Mouse (Mus musculus): ENCODE data around the gene Ttll10.

Gene Ttll10

DNA sequence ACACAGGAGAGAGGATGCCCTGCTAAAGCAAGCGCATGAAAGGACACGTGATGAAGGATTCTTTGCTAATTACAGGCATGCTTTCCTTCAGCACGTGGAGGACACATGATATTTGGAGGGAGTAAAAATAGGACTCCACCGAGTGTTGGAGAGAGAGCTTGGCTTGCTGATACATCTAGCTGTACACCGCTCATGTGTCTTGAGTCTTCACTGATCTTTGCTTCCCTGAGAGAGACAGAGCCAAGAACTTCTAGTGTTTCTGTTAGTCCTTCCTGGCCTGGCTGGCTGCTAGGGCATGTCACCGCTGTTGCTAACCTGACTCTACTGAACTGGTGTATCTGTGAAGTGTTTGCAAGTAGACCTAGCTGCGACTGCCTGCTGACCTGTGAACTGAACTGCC is 35.0 kb downstream of the Ttll10 start:
- no peaks in the 10 kb centered on the region for H3K27me3 ChIP-seq (ENCODE audit: control insufficient read depth, insufficient read depth, low read length, poor library complexity, severe bottlenecking)
- no peaks in the 10 kb centered on the region for H3K36me3 ChIP-seq (ENCODE audit: control insufficient read depth, insufficient read depth, low read length, poor library complexity, severe bottlenecking)
- no peak for DNase-seq (ENCODE audit: low read depth, low spot score)

DNA sequence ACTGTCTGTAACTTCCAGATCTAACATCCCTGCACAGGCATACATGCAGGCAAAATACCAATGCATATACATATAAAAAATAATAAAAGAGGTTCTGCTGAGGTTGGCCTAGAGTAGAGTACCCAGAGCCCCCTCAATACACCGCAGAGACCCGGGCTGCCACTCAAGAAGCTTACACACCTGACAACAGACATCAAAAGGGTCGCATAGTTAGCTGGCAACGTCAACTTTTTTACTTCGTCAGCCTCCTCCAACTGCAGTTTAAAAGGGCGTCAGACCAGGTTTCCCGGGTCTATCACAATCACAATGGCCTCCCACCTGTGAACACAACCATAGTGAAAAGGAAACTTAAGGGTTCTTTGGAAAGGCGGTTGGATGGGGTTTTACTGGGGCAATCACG is 35.7 kb downstream of the Ttll10 start:
- no peak for DNase-seq (ENCODE audit: low read depth, low spot score)
- H3K36me3 ChIP-seq (ENCODE audit: control insufficient read depth, insufficient read depth, low read length, poor library complexity, severe bottlenecking), result no peaks in the 10 kb centered on the region
- no peaks in the 10 kb centered on the region for H3K27me3 ChIP-seq (ENCODE audit: control insufficient read depth, insufficient read depth, low read length, poor library complexity, severe bottlenecking)

DNA sequence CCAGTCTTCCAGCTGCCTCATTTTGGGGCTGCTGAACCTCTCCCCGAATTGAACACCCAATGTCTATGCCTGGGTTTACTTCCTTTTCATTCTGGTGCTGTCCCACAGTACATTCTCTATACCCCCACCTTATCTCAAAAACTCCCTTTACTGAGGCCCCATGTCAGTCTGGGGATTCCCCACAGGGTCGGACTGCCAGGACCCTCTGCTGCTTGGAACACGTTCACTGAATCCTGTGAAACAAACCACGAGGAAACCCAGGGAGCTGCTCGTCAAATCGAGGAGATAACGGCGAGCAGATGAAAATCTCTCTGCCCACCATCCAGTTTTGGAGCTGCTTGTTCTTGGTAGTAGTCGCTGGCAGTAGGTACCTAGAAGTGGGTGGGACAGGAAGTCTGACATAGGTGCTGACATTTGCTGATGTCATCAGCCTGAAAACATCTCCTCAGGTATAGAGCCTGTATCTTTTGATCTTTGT is 37.2 kb downstream of the Ttll10 start:
- no peaks in the 10 kb centered on the region for H3K36me3 ChIP-seq (ENCODE audit: control insufficient read depth, insufficient read depth, low read length, poor library complexity, severe bottlenecking)
- H3K27me3 ChIP-seq (ENCODE audit: control insufficient read depth, insufficient read depth, low read length, poor library complexity, severe bottlenecking), result no peaks in the 10 kb centered on the region
- no peak for DNase-seq (ENCODE audit: low read depth, low spot score)

DNA sequence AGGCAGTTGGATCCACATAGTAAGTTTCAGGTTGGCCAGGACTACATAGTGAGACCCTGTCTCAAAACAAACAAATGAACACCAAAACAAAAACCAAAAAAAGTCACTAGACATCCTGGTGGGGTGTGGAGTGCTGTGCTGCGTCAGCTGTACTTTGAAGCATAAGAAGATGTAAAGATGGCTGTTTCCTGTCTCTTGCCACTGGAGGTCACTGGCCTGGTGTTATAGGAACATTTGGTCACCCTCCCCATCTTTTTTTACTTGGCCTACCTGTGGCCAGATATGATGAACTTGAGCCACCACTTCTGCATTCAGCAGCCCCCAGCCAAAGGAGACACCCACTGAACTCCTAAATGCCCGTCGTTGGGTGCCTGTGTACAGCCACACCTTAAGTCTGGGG is 37.8 kb downstream of the Ttll10 start:
- DNase-seq (ENCODE audit: low read depth, low spot score), result no peak
- Histone ChIP-seq H3K36me3 (ENCODE audit: control insufficient read depth, insufficient read depth, low read length, poor library complexity, severe bottlenecking) (no peaks in the 10 kb centered on the region), H3K27me3 (ENCODE audit: control insufficient read depth, insufficient read depth, low read length, poor library complexity, severe bottlenecking) (no peaks in the 10 kb centered on the region)

DNA sequence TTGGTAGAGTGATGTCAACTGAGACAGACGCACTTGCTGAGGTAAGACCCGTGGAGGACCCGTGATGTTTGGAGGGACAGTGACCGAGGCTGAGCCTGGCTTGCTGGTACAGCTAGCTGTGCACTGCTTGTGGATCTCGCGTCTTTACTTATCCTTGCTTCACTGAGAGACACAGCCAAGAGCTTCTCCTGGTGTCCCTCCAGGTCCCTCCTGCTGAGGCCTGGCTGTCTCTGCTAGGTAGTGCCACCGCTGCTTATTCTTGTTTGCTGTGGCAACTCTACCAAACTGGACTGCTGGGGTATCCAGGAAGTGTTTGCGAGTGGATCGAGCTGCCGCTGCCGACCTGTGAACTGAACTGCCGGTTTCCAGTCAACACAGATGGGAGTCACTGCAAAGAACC is 39.4 kb downstream of the Ttll10 start:
- no peaks in the 10 kb centered on the region; the same call in 1 of the 2 replicates for H3K36me3 ChIP-seq (ENCODE audit: control insufficient read depth, insufficient read depth, low read length, poor library complexity, severe bottlenecking)
- no peaks in the 10 kb centered on the region for H3K27me3 ChIP-seq (ENCODE audit: control insufficient read depth, insufficient read depth, low read length, poor library complexity, severe bottlenecking)
- no peak for DNase-seq (ENCODE audit: low read depth, low spot score)

DNA sequence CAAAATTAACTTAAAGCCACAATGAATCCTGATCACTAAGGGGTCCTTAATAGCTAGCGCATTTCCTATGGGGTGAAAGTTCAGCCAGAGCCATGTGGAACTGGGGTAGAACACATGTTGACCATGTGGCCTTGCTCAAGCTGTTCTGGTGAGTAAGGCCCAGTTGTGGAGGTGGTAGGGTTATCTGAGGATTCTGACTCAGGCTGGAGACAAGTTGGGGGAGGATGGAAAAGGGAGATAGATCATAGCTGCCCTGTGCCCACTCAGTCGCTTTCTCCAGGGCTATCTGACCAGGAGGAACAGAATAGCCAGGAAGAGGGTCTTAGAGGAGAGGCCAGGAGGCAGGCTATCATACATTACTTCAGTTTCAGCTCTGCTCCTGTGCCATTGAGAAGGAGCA is 44.8 kb downstream of the Ttll10 start:
- Histone ChIP-seq H3K36me3 (ENCODE audit: control insufficient read depth, insufficient read depth, low read length, poor library complexity, severe bottlenecking) (peaks cover 10% of the 10 kb centered on the region), H3K27me3 (ENCODE audit: control insufficient read depth, insufficient read depth, low read length, poor library complexity, severe bottlenecking) (no peaks in the 10 kb centered on the region)
- DNase-seq (ENCODE audit: low read depth, low spot score), result no peak

DNA sequence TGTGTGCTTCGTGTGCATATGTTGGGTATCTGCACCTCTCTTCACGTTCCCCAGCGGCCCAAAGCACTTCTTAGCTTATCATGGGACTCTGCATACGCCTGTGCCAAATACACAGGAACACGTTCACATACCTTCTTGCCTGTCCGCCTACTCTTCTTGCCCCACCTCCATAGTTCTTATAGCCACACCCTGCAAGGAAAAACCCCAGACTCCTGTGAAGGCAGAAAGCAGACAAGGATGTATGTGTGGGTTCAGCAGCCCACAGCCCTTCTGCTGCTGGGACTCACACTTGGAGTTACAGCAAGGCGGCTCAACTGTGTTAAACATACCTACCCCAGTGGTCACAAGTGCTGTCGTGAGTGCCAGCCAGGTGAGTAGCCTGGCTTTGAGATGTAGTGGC is 45.6 kb downstream of the Ttll10 start, which contains the start of gene Tnfrsf4:
Gene Tnfrsf4, plus strand, starts transcription at position 207 of the 400 bp plus-strand sequence.
- no peaks in the 10 kb centered on the region for H3K27me3 ChIP-seq (ENCODE audit: control insufficient read depth, insufficient read depth, low read length, poor library complexity, severe bottlenecking)
- H3K36me3 ChIP-seq (ENCODE audit: control insufficient read depth, insufficient read depth, low read length, poor library complexity, severe bottlenecking), result peaks cover 12% of the 10 kb centered on the region
- no peak for DNase-seq (ENCODE audit: low read depth, low spot score)

DNA sequence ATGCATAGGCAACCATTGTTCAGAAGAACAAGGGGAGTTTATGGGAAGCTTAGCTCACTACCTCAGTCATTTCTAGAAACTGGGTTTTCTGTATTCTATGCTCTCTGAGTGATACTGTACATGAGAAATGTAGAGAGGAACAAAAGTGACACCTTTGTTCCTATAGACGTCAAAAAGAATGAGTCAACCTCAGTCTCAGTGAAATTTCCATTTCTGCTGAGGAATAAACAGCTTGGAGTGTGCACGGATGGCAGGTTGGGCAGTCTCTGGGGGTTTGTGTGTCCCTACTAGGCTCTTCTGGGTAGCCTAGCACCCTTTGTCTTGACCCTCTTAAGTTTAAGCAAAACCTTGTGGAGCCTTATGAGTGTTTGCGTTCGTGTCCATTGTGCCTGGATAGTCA is 50.8 kb downstream of the Ttll10 start:
- no peak for DNase-seq (ENCODE audit: low read depth, low spot score)
- Histone ChIP-seq H3K36me3 (ENCODE audit: control insufficient read depth, insufficient read depth, low read length, poor library complexity, severe bottlenecking) (peaks cover 20% of the 10 kb centered on the region), H3K27me3 (ENCODE audit: control insufficient read depth, insufficient read depth, low read length, poor library complexity, severe bottlenecking) (no peaks in the 10 kb centered on the region)

DNA sequence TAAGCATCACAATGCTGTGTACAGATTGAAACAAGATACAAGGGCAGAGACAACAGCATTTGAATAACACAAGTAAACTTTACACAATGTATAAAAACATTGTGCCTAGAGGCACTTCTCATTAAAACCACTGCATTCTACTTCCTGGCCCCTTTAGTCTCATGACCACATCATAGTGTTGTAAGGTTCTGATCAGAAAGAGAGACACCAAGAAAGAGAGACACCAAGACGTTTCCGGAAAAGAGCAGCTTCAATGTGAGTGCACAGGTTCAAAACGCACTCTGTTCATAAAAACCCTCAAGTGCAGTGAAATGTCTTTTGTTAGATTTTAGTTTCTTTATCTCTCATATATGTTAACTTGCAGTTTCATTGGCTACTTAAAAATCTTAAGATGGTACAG is 55.1 kb downstream of the Ttll10 start:
- Histone ChIP-seq H3K27me3 (ENCODE audit: control insufficient read depth, insufficient read depth, low read length, poor library complexity, severe bottlenecking) (no peaks in the 10 kb centered on the region), H3K36me3 (ENCODE audit: control insufficient read depth, insufficient read depth, low read length, poor library complexity, severe bottlenecking) (peaks cover 22% of the 10 kb centered on the region)
- DNase-seq (ENCODE audit: low read depth, low spot score), result no peak

DNA sequence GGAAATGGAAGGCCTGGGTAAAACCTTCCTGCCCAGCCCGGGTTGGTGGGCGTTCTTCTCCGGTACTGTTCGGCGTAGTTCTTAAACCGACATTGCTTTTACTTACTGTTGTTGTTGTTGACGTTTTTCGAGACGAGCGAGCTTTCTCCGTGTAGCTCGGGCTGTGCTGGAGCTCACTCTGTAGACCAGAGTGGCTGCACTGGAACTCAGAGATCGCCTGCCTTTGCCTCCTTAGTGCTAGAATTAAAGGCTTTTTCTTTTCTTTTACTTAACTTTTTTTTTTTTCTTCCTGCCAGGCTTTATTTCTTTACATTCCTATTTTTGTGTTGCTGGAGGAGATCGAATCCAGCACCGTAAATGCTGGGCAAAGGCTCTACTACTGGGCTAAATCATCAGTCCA is 65.6 kb downstream of the Ttll10 start:
- Histone ChIP-seq H3K36me3 (ENCODE audit: control insufficient read depth, insufficient read depth, low read length, poor library complexity, severe bottlenecking) (peaks cover 8% of the 10 kb centered on the region), H3K27me3 (ENCODE audit: control insufficient read depth, insufficient read depth, low read length, poor library complexity, severe bottlenecking) (no peaks in the 10 kb centered on the region)
- DNase-seq (ENCODE audit: low read depth, low spot score), result no peak

DNA sequence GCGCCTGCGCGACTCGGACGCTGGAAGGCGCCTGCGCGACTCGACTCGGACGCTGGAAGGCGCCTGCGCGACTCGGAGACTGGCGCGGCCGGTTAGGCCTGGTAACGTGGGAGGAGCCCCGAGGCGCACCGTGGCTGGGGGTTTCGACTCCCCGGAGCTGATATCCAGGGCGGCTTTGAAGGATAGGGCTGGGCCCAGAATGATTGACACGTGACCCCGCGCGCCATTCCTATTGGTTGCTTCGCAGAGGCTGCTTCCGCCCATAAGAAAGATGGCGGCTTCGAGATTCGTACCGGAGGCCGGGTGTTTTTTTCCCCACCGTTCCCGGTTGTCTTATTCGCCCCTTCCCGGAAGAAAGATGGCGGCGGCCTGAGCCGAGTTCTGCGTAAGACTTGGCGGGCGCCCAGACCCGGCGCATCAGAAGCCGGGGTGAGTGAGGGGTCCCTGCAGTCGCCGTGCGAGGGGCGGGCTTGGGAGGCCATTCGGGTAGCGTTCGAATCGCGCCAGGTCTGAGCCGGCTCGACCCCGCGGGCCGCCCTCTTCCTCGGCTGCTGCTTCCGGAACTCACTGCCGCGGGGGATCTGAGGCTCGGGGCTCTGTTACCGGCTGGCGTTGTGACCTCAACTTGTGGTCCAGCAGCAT is 66.2 kb downstream of the Ttll10 start:
- peaks cover 8% of the 10 kb centered on the region for H3K36me3 ChIP-seq (ENCODE audit: control insufficient read depth, insufficient read depth, low read length, poor library complexity, severe bottlenecking)
- DNase-seq (ENCODE audit: low read depth, low spot score), result peak; percentile 96
- H3K27me3 ChIP-seq (ENCODE audit: control insufficient read depth, insufficient read depth, low read length, poor library complexity, severe bottlenecking), result no peaks in the 10 kb centered on the region

DNA sequence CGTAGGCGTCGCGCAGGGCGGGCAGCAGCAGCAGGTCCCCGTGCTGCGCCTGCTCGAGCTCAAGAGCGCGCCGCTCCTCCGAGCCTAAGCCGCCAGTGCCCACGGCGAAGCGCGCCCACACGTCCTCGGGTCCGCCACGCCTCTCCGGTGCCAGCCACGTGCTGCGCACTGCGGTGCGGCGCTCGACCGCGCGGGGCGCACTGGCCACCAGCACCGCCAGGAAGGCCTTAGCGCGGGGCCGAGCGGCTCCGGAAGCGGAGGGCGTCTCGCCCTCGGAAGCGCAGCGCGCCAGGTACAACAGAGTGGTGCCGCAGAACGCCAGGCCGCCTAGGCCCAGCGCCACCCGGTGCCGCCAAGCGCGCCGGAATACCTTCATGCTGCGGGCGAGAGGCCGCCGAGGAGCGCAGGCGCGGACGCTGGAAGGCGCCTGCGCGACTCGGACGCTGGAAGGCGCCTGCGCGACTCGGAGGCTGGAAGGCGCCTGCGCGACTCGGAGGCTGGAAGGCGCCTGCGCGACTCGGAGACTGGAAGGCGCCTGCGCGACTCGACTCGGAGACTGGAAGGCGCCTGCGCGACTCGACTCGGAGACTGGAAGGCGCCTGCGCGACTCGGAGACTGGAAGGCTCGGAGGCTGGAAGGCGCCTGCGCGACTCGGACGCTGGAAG is 66.8 kb downstream of the Ttll10 start, which contains the start of the genes B3galt6 and Sdf4:
Gene B3galt6, minus strand, starts transcription at position 409 of the 665 bp plus-strand sequence.
Gene Sdf4, plus strand, starts transcription at position 632 of the 665 bp plus-strand sequence.
- Histone ChIP-seq H3K36me3 (ENCODE audit: control insufficient read depth, insufficient read depth, low read length, poor library complexity, severe bottlenecking) (peaks cover 5% of the 10 kb centered on the region), H3K27me3 (ENCODE audit: control insufficient read depth, insufficient read depth, low read length, poor library complexity, severe bottlenecking) (no peaks in the 10 kb centered on the region)
- DNase-seq (ENCODE audit: low read depth, low spot score), result peak; percentile 95

DNA sequence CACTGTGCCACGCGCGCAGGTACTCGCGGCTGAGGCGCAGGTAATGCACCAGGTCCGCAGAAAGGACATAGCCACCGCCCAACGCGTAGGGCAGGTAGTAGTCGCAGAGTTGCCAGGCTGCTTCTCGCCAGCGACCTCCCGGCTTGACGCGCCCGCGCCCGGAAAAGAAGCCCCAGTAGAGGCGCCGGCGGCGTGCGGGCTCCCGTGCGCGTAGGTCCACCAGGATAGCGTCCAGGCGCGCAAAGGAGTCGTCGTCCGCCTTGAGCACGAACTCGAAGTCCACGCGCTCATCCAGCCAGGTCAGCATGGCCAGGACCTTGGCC is 67.3 kb downstream of the Ttll10 start:
- H3K36me3 ChIP-seq (ENCODE audit: control insufficient read depth, insufficient read depth, low read length, poor library complexity, severe bottlenecking), result peaks cover 4% of the 10 kb centered on the region
- no peak for DNase-seq (ENCODE audit: low read depth, low spot score)
- H3K27me3 ChIP-seq (ENCODE audit: control insufficient read depth, insufficient read depth, low read length, poor library complexity, severe bottlenecking), result no peaks in the 10 kb centered on the region

DNA sequence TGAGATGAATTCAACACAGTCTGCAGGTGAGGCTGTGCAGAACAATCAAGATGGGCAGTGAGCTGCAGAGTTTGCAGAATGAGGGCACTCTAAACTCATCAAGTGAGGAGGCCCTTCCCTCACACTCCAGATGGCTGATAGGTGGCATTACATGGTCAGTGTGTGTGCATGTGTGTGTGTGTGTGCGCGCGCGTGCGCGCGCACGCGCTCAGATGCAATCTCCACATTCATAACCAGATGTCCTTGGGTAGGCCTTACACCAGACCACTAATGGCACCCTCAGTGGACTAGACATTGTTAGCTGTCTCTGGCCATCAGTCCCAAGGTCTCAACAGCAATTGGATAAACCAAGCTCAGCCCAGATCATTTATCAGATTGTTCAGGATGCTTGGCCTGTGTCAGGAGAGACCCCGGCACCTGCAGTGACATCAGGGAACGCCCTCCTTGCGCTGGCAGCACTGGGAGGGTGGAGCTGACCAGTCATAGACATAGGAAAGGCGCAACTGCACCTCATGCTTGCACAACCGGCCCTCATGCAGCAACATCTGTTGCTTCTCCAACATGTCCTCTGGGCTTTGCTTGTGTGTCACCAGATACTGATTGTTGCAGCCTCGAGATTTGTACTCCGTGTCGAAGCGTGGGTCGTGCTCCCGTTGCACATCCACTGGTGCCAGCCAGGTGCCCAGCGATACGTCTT is 67.9 kb downstream of the Ttll10 start:
- peak; percentile 14 for DNase-seq (ENCODE audit: low read depth, low spot score)
- Histone ChIP-seq H3K27me3 (ENCODE audit: control insufficient read depth, insufficient read depth, low read length, poor library complexity, severe bottlenecking) (no peaks in the 10 kb centered on the region), H3K36me3 (ENCODE audit: control insufficient read depth, insufficient read depth, low read length, poor library complexity, severe bottlenecking) (peaks cover 2% of the 10 kb centered on the region)

Measured in splenic B cell, adult 2 months (primary cell).